Mouse (Mus musculus) adrenal gland, adult 2 months (tissue): Measurements from ENCODE around the gene Apbb2. TPM values are rescaled to one million over a fixed set of nuclear protein-coding genes. Genes with fewer than 3 reads are reported as not detected.

Experiments
- DNase-seq: peaks from one replicate; pipeline ENCODE4 v3.0.0; 2021
- polyA plus RNA-seq: library from polyadenylated mRNA; depleted of rRNA; stranded (reverse); fragments of >200 nt; gene quantifications from 2 replicates; pipeline ENCODE4 v1.2.3, GENCODE M21; 2012
- total RNA-seq, 2 experiments: library from RNA; stranded (reverse); gene quantifications; 2 replicates each; pipeline ENCODE4 v1.2.3; 2021

Apbb2 gene
- total and polyA plus RNA-seq, 3 experiments: 20.0 to 76.7 (median 58.3) TPM

GRCm38 (mm10) chr5:66382111-66382510 is 236.5 kb downstream of the Apbb2 start:
- no peak for DNase-seq

GRCm38 (mm10) chr5:66378968-66379367 is 239.6 kb downstream of the Apbb2 start:
- no peak for DNase-seq

- peak; percentile 80 for DNase-seq
These were observed 241.9 kb downstream of the Apbb2 start for GRCm38 (mm10) chr5:66376589-66377270.

GRCm38 (mm10) chr5:66374413-66374812 is 244.2 kb downstream of the Apbb2 start:
- no peak for DNase-seq

- DNase-seq: peak; percentile 61
These were observed 244.9 kb downstream of the Apbb2 start for GRCm38 (mm10) chr5:66373515-66374164.

- peak; percentile 35 for DNase-seq
These were observed 247.5 kb downstream of the Apbb2 start for GRCm38 (mm10) chr5:66371131-66371530.

GRCm38 (mm10) chr5:66368966-66369365 is 249.6 kb downstream of the Apbb2 start:
- DNase-seq: peak; percentile 44

GRCm38 (mm10) chr5:66367641-66368040 is 250.9 kb downstream of the Apbb2 start:
- DNase-seq: no peak

GRCm38 (mm10) chr5:66363274-66364261 is 255.0 kb downstream of the Apbb2 start:
- peak; percentile 30 for DNase-seq

- no peak for DNase-seq
These were observed 257.8 kb downstream of the Apbb2 start for GRCm38 (mm10) chr5:66360739-66361138.

GRCm38 (mm10) chr5:66359742-66360423 is 258.7 kb downstream of the Apbb2 start:
- DNase-seq: no peak

- DNase-seq: no peak
These were observed 263.4 kb downstream of the Apbb2 start for GRCm38 (mm10) chr5:66355147-66355546.

- DNase-seq: no peak
These were observed 264.7 kb downstream of the Apbb2 start for GRCm38 (mm10) chr5:66353876-66354275.

GRCm38 (mm10) chr5:66351836-66352390 is 266.7 kb downstream of the Apbb2 start:
- DNase-seq: no peak

- peak; percentile 21 for DNase-seq
These were observed 267.5 kb downstream of the Apbb2 start for GRCm38 (mm10) chr5:66351064-66351463.

- DNase-seq: peak; percentile 18
These were observed 268.0 kb downstream of the Apbb2 start for GRCm38 (mm10) chr5:66350611-66351010.

- DNase-seq: no peak
These were observed 270.2 kb downstream of the Apbb2 start for GRCm38 (mm10) chr5:66348421-66348820.

GRCm38 (mm10) chr5:66346756-66347155 is 271.8 kb downstream of the Apbb2 start:
- DNase-seq: no peak

- DNase-seq: no peak
These were observed 273.4 kb downstream of the Apbb2 start for GRCm38 (mm10) chr5:66345140-66345539.

- DNase-seq: no peak
These were observed 274.4 kb downstream of the Apbb2 start for GRCm38 (mm10) chr5:66344182-66344581.

- DNase-seq: no peak
These were observed 276.3 kb downstream of the Apbb2 start for GRCm38 (mm10) chr5:66342285-66342684.

GRCm38 (mm10) chr5:66341848-66342247 is 276.7 kb downstream of the Apbb2 start:
- no peak for DNase-seq
